Mouse (Mus musculus) kidney, postnatal 36 days (tissue): ENCODE data around the gene Cd79b.

Experiments used
- DNase-seq, 2 experiments: peaks; one replicate each; pipeline ENCODE4 v3.0.0; 2021 to 2022; ENCODE audit warnings: mixed read lengths in 2 of 2

Cd79b gene

GRCm38 (mm10) chr11:106271794-106272643 lies 42.5 kb downstream of the Cd79b start:
- DNase-seq = peak in 1 of 2 experiments; percentile 67

GRCm38 (mm10) chr11:106271131-106271793 lies 43.3 kb downstream of the Cd79b start:
- DNase-seq = peak in 1 of 2 experiments; percentile 29

GRCm38 (mm10) chr11:106269060-106269431 lies 45.5 kb downstream of the Cd79b start:
- DNase-seq = peak in 1 of 2 experiments; percentile 39

- DNase-seq = peak; percentile 78 to 87
These were observed 46.1 kb downstream of the Cd79b start for GRCm38 (mm10) chr11:106268326-106269059.

GRCm38 (mm10) chr11:106267871-106268270 lies 46.7 kb downstream of the Cd79b start:
- no peak for DNase-seq

GRCm38 (mm10) chr11:106267311-106267852 lies 47.2 kb downstream of the Cd79b start:
- DNase-seq = peak; percentile 73 to 80

GRCm38 (mm10) chr11:106266431-106266830 lies 48.1 kb downstream of the Cd79b start:
- DNase-seq = no peak

GRCm38 (mm10) chr11:106265570-106265969 lies 49.0 kb downstream of the Cd79b start:
- no peak for DNase-seq

GRCm38 (mm10) chr11:106264988-106265387 lies 49.6 kb downstream of the Cd79b start:
- DNase-seq = no peak

GRCm38 (mm10) chr11:106263963-106264362 lies 50.6 kb downstream of the Cd79b start:
- DNase-seq = no peak
